Mouse (Mus musculus) NIH3T3 (cell line): Measurements from ENCODE around the gene Tmem52.
"Not testable (repeated sequence)": the region's sequence is repeated elsewhere in the genome, so short reads cannot be mapped to it uniquely, and the experiment has no call there.

Source experiments
- DNase-seq: peaks from one replicate; pipeline ENCODE4 v3.0.0-alpha.2; 2012; ENCODE audit warnings: low read depth

Tmem52 gene

GRCm38 (mm10) chr4:155468952-155469351 lies at the start of gene Tmem52:
TSS of gene Tmem52 (plus strand) at chr4:155469114.
- no peak for DNase-seq

- no peak for DNase-seq
Measured at GRCm38 (mm10) chr4:155420137-155420536, 48.8 kb upstream of the Tmem52 start.

GRCm38 (mm10) chr4:155421412-155422370 lies 47.2 kb upstream of the Tmem52 start:
- DNase-seq, result not testable (repeated sequence)

- DNase-seq, result no peak
Measured at GRCm38 (mm10) chr4:155423988-155424387, 44.9 kb upstream of the Tmem52 start.

- no peak for DNase-seq
Measured at GRCm38 (mm10) chr4:155426272-155426671, 42.6 kb upstream of the Tmem52 start.

- DNase-seq, result no peak
Measured at GRCm38 (mm10) chr4:155428442-155428841, 40.5 kb upstream of the Tmem52 start.

GRCm38 (mm10) chr4:155429202-155429601 lies 39.7 kb upstream of the Tmem52 start:
- DNase-seq, result no peak

GRCm38 (mm10) chr4:155432358-155432757 lies 36.6 kb upstream of the Tmem52 start:
- DNase-seq, result no peak

GRCm38 (mm10) chr4:155433993-155434392 lies 34.9 kb upstream of the Tmem52 start:
- no peak for DNase-seq

GRCm38 (mm10) chr4:155442808-155443207 lies 26.1 kb upstream of the Tmem52 start:
- no peak for DNase-seq

- no peak for DNase-seq
Measured at GRCm38 (mm10) chr4:155451597-155451996, 17.3 kb upstream of the Tmem52 start.

- DNase-seq, result no peak
Measured at GRCm38 (mm10) chr4:155458575-155458974, 10.3 kb upstream of the Tmem52 start.

- no peak for DNase-seq
Measured at GRCm38 (mm10) chr4:155463050-155463449, 5.9 kb upstream of the Tmem52 start.

- no peak for DNase-seq
Measured at GRCm38 (mm10) chr4:155463611-155464010, 5.3 kb upstream of the Tmem52 start.

- no peak for DNase-seq
Measured at GRCm38 (mm10) chr4:155464061-155464460, 4.9 kb upstream of the Tmem52 start.

- no peak for DNase-seq
Measured at GRCm38 (mm10) chr4:155465607-155466006, 3.3 kb upstream of the Tmem52 start.

GRCm38 (mm10) chr4:155466080-155466479 lies 2.8 kb upstream of the Tmem52 start:
- DNase-seq, result no peak

- no peak for DNase-seq
Measured at GRCm38 (mm10) chr4:155467237-155468010, 1.5 kb upstream of the Tmem52 start.

- no peak for DNase-seq
Measured at GRCm38 (mm10) chr4:155469590-155470262, 812 bp downstream of the Tmem52 start.

GRCm38 (mm10) chr4:155470263-155470953 lies 1.5 kb downstream of the Tmem52 start:
- DNase-seq, result no peak

GRCm38 (mm10) chr4:155470997-155471396 lies 2.1 kb downstream of the Tmem52 start:
- DNase-seq, result no peak

- DNase-seq, result no peak
Measured at GRCm38 (mm10) chr4:155471406-155471805, 2.5 kb downstream of the Tmem52 start.
